Mouse (Mus musculus): ENCODE measurements at regions not wholly inside any gene's neighbourhood (a gene's known extent, or its start where the extent isn't known, plus 50 kb on each side); places are given as distances from the start of the nearest gene placed in this dataset.

DNA sequence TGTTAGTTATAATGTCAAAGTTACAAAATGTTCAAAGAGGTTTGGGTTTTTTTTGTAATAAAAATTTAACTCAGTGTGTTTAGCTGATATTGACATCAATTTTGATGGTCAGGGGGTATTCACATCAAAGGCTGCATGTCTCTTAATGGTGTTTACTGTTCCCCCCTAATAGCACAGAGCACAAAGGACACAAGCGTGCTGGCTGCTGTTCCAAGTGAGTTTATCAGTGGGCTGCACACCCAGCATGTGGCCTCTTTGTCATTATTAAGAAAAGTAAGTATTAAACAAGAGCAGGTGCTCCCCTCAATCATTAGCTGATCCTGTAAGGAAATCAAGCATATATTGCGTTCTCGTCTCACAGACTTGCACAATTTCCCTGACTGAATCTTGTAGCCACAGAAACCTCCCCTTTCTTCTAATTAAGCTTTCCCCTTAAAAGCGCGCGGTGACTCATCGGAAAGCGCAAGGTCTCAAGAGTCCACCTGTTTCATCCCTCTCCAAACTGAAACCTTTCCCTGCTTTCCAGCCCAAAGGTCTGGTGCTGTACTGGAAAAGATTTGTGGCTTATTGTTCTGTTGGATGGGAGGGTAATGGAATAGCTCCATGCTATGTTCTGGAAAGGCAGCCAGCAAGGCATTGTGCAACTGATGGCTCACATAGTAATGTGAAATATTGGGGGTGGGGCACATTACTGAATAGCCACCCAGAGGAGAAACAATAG lies 276.8 kb downstream of the Qdpr start:
- TF ChIP-seq POLR2A (IDR thresholded peaks at IDR 0.05; ENCODE audit: borderline replicate concordance, extremely low read depth, low read depth, low read length) = no peak
- TF ChIP-seq CTCF (IDR thresholded peaks at IDR 0.05; ENCODE audit: insufficient read depth, low read length) = no peak

Measured in lung, adult 2 months (tissue).